Mouse (Mus musculus): ENCODE results near the gene Vdac2. TPM values are rescaled to one million over a fixed set of nuclear protein-coding genes. Genes with fewer than 3 reads are reported as not detected.

The Vdac2 gene
- polyA plus RNA-seq, 1 experiment = 334 TPM

GRCm38 (mm10) chr14:21849524-21850418, 24.7 kb downstream of the Vdac2 start:
- peaks cover 70% of the 10 kb centered on the region for H3K4me1 ChIP-seq
- TF ChIP-seq FLI1 (IDR thresholded peaks at IDR 0.05; ENCODE audit: low read length) (no peak), GATA1 (IDR thresholded peaks at IDR 0.05; ENCODE audit: borderline replicate concordance, low read length) (no peak)
- H3K9me3 ChIP-seq = no peaks in the 10 kb centered on the region
- H3K27me3 ChIP-seq (replicated peaks) = no peaks in the 10 kb centered on the region
- H3K4me3 ChIP-seq (replicated peaks) = no peak overlapping the region
- peaks cover 27% of the 10 kb centered on the region for H3K36me3 ChIP-seq (replicated peaks; ENCODE audit: low read length)

GRCm38 (mm10) chr14:21850419-21851127, 25.5 kb downstream of the Vdac2 start:
- no peaks in the 10 kb centered on the region for H3K27me3 ChIP-seq (replicated peaks)
- H3K4me3 ChIP-seq (replicated peaks) = no peak overlapping the region
- H3K4me1 ChIP-seq = peaks cover 71% of the 10 kb centered on the region
- no peaks in the 10 kb centered on the region for H3K9me3 ChIP-seq
- H3K36me3 ChIP-seq (replicated peaks; ENCODE audit: low read length) = peaks cover 19% of the 10 kb centered on the region
- TF ChIP-seq GATA1 (IDR thresholded peaks at IDR 0.05; ENCODE audit: borderline replicate concordance, low read length) = no peak
- no peak for TF ChIP-seq FLI1 (IDR thresholded peaks at IDR 0.05; ENCODE audit: low read length)

GRCm38 (mm10) chr14:21851996-21852791, 27.2 kb downstream of the Vdac2 start:
- H3K4me3 ChIP-seq (replicated peaks) = no peak overlapping the region
- peaks cover 61% of the 10 kb centered on the region for H3K4me1 ChIP-seq
- peaks cover 3% of the 10 kb centered on the region for H3K27me3 ChIP-seq (replicated peaks)
- no peaks in the 10 kb centered on the region for H3K9me3 ChIP-seq
- no peak for TF ChIP-seq GATA1 (IDR thresholded peaks at IDR 0.05; ENCODE audit: borderline replicate concordance, low read length)
- TF ChIP-seq FLI1 (IDR thresholded peaks at IDR 0.05; ENCODE audit: low read length) = no peak
- H3K36me3 ChIP-seq (replicated peaks; ENCODE audit: low read length) = peaks cover 3% of the 10 kb centered on the region

- no peaks in the 10 kb centered on the region for H3K9me3 ChIP-seq
- peak overlapping the region; percentile 89 for H3K4me3 ChIP-seq (replicated peaks)
- H3K4me1 ChIP-seq = peaks cover 47% of the 10 kb centered on the region
- peaks cover 3% of the 10 kb centered on the region for H3K36me3 ChIP-seq (replicated peaks; ENCODE audit: low read length)
- peaks cover 7% of the 10 kb centered on the region for H3K27me3 ChIP-seq (replicated peaks)
- TF ChIP-seq FLI1 (IDR thresholded peaks at IDR 0.05; ENCODE audit: low read length) = no peak
- no peak for TF ChIP-seq GATA1 (IDR thresholded peaks at IDR 0.05; ENCODE audit: borderline replicate concordance, low read length)
Measured at GRCm38 (mm10) chr14:21853456-21854109, 28.5 kb downstream of the Vdac2 start.

- peaks cover 42% of the 10 kb centered on the region for H3K4me1 ChIP-seq
- peaks cover 3% of the 10 kb centered on the region for H3K36me3 ChIP-seq (replicated peaks; ENCODE audit: low read length)
- H3K27me3 ChIP-seq (replicated peaks) = peaks cover 7% of the 10 kb centered on the region
- H3K9me3 ChIP-seq = no peaks in the 10 kb centered on the region
- TF ChIP-seq FLI1 (IDR thresholded peaks at IDR 0.05; ENCODE audit: low read length) (no peak), GATA1 (IDR thresholded peaks at IDR 0.05; ENCODE audit: borderline replicate concordance, low read length) (no peak)
- H3K4me3 ChIP-seq (replicated peaks) = peak overlapping the region; percentile 89
Measured at GRCm38 (mm10) chr14:21854271-21854670, 29.2 kb downstream of the Vdac2 start.

- Histone ChIP-seq H3K36me3 (replicated peaks; ENCODE audit: low read length) (no peaks in the 10 kb centered on the region), H3K4me1 (peaks cover 41% of the 10 kb centered on the region), H3K27me3 (replicated peaks) (peaks cover 7% of the 10 kb centered on the region), H3K4me3 (replicated peaks) (no peak overlapping the region), H3K9me3 (no peaks in the 10 kb centered on the region)
- TF ChIP-seq GATA1 (IDR thresholded peaks at IDR 0.05; ENCODE audit: borderline replicate concordance, low read length) = no peak
- TF ChIP-seq FLI1 (IDR thresholded peaks at IDR 0.05; ENCODE audit: low read length) = no peak
Measured at GRCm38 (mm10) chr14:21855961-21856360, 30.9 kb downstream of the Vdac2 start.

- no peak overlapping the region for H3K4me3 ChIP-seq (replicated peaks)
- no peaks in the 10 kb centered on the region for H3K36me3 ChIP-seq (replicated peaks; ENCODE audit: low read length)
- H3K9me3 ChIP-seq = no peaks in the 10 kb centered on the region
- TF ChIP-seq GATA1 (IDR thresholded peaks at IDR 0.05; ENCODE audit: borderline replicate concordance, low read length) (no peak), FLI1 (IDR thresholded peaks at IDR 0.05; ENCODE audit: low read length) (no peak)
- H3K27me3 ChIP-seq (replicated peaks) = peaks cover 7% of the 10 kb centered on the region
- H3K4me1 ChIP-seq = peaks cover 36% of the 10 kb centered on the region
Measured at GRCm38 (mm10) chr14:21856886-21857285, 31.8 kb downstream of the Vdac2 start.

GRCm38 (mm10) chr14:21866291-21866690, 41.3 kb downstream of the Vdac2 start:
- H3K36me3 ChIP-seq (replicated peaks; ENCODE audit: low read length) = no peaks in the 10 kb centered on the region
- TF ChIP-seq FLI1 (IDR thresholded peaks at IDR 0.05; ENCODE audit: low read length) (no peak), GATA1 (IDR thresholded peaks at IDR 0.05; ENCODE audit: borderline replicate concordance, low read length) (no peak)
- 0 out of 2 replicates have a peak, but pooled peaks cover 4% of the 10 kb centered on the region for H3K4me1 ChIP-seq
- peaks cover 23% of the 10 kb centered on the region for H3K27me3 ChIP-seq (replicated peaks)
- H3K9me3 ChIP-seq = no peaks in the 10 kb centered on the region
- no peak overlapping the region for H3K4me3 ChIP-seq (replicated peaks)

GRCm38 (mm10) chr14:21866816-21867215, 41.8 kb downstream of the Vdac2 start:
- no peaks in the 10 kb centered on the region for H3K9me3 ChIP-seq
- H3K4me1 ChIP-seq = 0 out of 2 replicates have a peak, but pooled peaks cover 4% of the 10 kb centered on the region
- H3K27me3 ChIP-seq (replicated peaks) = peaks cover 23% of the 10 kb centered on the region
- H3K4me3 ChIP-seq (replicated peaks) = no peak overlapping the region
- no peaks in the 10 kb centered on the region for H3K36me3 ChIP-seq (replicated peaks; ENCODE audit: low read length)
- TF ChIP-seq GATA1 (IDR thresholded peaks at IDR 0.05; ENCODE audit: borderline replicate concordance, low read length) (no peak), FLI1 (IDR thresholded peaks at IDR 0.05; ENCODE audit: low read length) (no peak)
